Mouse (Mus musculus) CH12.LX (cell line): ENCODE results near the gene Slc22a17. TPM values are rescaled to one million over a fixed set of nuclear protein-coding genes. Genes with fewer than 3 reads are reported as not detected.
A peak's percentile ranks its signal among the peaks of the same experiment; 100 is the strongest.

Source experiments
- DNase-seq: peaks from one replicate; pipeline ENCODE4 v3.0.0-alpha.2; 2013; ENCODE audit errors: extremely low read depth
- H3K27ac ChIP-seq: 2 replicates; pipeline ENCODE4 v1.5.1; 2012; ENCODE audit warnings: low read depth, mild to moderate bottlenecking, control low read depth, moderate library complexity; ENCODE audit not compliant: insufficient read depth
- H3K27me3 ChIP-seq: replicated peaks from 2 replicates; pipeline ENCODE3; 2012; ENCODE audit warnings: inconsistent platforms
- H3K36me3 ChIP-seq, 2 experiments: replicated peaks in 1 of 2; 2 replicates each; pipeline versions ENCODE3 to v1.6.1; 2012; ENCODE audit warnings: inconsistent platforms in 1 of 2, low read length in 1 of 2, mild to moderate bottlenecking in 1 of 2, mixed read lengths in 1 of 2, moderate library complexity in 1 of 2; ENCODE audit not compliant: control insufficient read depth in 1 of 2, insufficient read depth in 1 of 2
- H3K4me1 ChIP-seq, 2 experiments: 2 replicates each; pipeline ENCODE4 v1.6.1; 2012; ENCODE audit warnings: inconsistent platforms in 1 of 2, moderate library complexity in 1 of 2; ENCODE audit not compliant: insufficient read depth in 2 of 2, control insufficient read depth in 1 of 2
- H3K4me2 ChIP-seq: 2 replicates; pipeline ENCODE4 v1.6.1; 2012; ENCODE audit warnings: low read depth, mild to moderate bottlenecking, control low read depth; ENCODE audit not compliant: poor library complexity, insufficient read depth, severe bottlenecking
- H3K4me3 ChIP-seq, 3 experiments: fragments of 150-350 bp in 1 of 3; sonication (generic) in 1 of 3; replicated peaks in 1 of 3; 2 replicates each; pipeline versions ENCODE3 to v1.5.1; 2011 to 2012; ENCODE audit warnings: low read depth in 2 of 3, low read length in 2 of 3, mild to moderate bottlenecking in 2 of 3, moderate library complexity in 2 of 3, control low read depth in 1 of 3, improper control_type of control experiment in 1 of 3, inconsistent platforms in 1 of 3, mixed read lengths in 1 of 3; ENCODE audit not compliant: poor library complexity in 1 of 3
- H3K79me2 ChIP-seq: replicated peaks from 2 replicates; pipeline ENCODE4 v1.6.1; 2012; ENCODE audit warnings: mild to moderate bottlenecking, moderate library complexity; ENCODE audit not compliant: control insufficient read depth, poor library complexity, insufficient read depth, severe bottlenecking; ENCODE audit errors: extremely low read depth
- H3K9ac ChIP-seq: 2 replicates; pipeline ENCODE4 v1.6.1; 2012; ENCODE audit warnings: low read depth, mild to moderate bottlenecking, control low read depth, moderate library complexity; ENCODE audit not compliant: insufficient read depth
- H3K9me3 ChIP-seq: replicated peaks from 2 replicates; pipeline ENCODE3; 2012; ENCODE audit warnings: low read length, inconsistent platforms, mixed read lengths
- CHD2 ChIP-seq: IDR thresholded peaks from 2 replicates; pipeline ENCODE4 v1.6.1; 2011; ENCODE audit warnings: low read length, improper control_type of control experiment
- ELF1 ChIP-seq: IDR thresholded peaks from 2 replicates; pipeline ENCODE4 v1.6.1; 2014; ENCODE audit warnings: low read depth, mild to moderate bottlenecking, inconsistent platforms, low read length, improper control_type of control experiment
- ETS1 ChIP-seq: conservative IDR thresholded peaks from 2 replicates; pipeline ENCODE4 v1.6.1; 2012; ENCODE audit warnings: low read depth, mild to moderate bottlenecking, inconsistent platforms, low read length, improper control_type of control experiment, moderate library complexity
- HCFC1 ChIP-seq: IDR thresholded peaks from 2 replicates; pipeline ENCODE4 v1.6.1; 2012; ENCODE audit warnings: low read depth, mild to moderate bottlenecking, inconsistent platforms, low read length, improper control_type of control experiment
- JUND ChIP-seq: conservative IDR thresholded peaks from 2 replicates; pipeline ENCODE4 v1.6.1; 2011; ENCODE audit warnings: low read depth, low read length, improper control_type of control experiment
- MAFK ChIP-seq: IDR thresholded peaks from 2 replicates; pipeline ENCODE4 v1.6.1; 2011; ENCODE audit warnings: low read length, improper control_type of control experiment; ENCODE audit not compliant: insufficient replicate concordance
- MAZ ChIP-seq: IDR thresholded peaks from 2 replicates; pipeline ENCODE4 v1.6.1; 2012; ENCODE audit warnings: low read depth, mild to moderate bottlenecking, inconsistent platforms, low read length, improper control_type of control experiment, moderate library complexity
- MEF2A ChIP-seq: IDR thresholded peaks from 2 replicates; pipeline ENCODE4 v1.6.1; 2014; ENCODE audit warnings: low read depth, mild to moderate bottlenecking, inconsistent platforms, low read length, improper control_type of control experiment, borderline replicate concordance
- MXI1 ChIP-seq: IDR thresholded peaks from 2 replicates; pipeline ENCODE4 v1.6.1; 2011; ENCODE audit warnings: mild to moderate bottlenecking, low read depth, low read length, improper control_type of control experiment
- PAX5 ChIP-seq: IDR thresholded peaks from 2 replicates; pipeline ENCODE4 v1.6.1; 2012; ENCODE audit warnings: low read length, inconsistent platforms, mixed read lengths
- RAD21 ChIP-seq: IDR thresholded peaks from 2 replicates; pipeline ENCODE4 v1.6.1; 2011; ENCODE audit warnings: low read depth, mild to moderate bottlenecking, low read length, improper control_type of control experiment, moderate library complexity
- SMC3 ChIP-seq: IDR thresholded peaks from 2 replicates; pipeline ENCODE4 v1.6.1; 2011; ENCODE audit warnings: low read depth, low read length, improper control_type of control experiment
- TBP ChIP-seq: conservative IDR thresholded peaks from 2 replicates; pipeline ENCODE4 v1.6.1; 2011; ENCODE audit warnings: low read depth, low read length, improper control_type of control experiment
- TCF12 ChIP-seq: IDR thresholded peaks from 2 replicates; pipeline ENCODE4 v1.6.1; 2014; ENCODE audit warnings: low read depth, mild to moderate bottlenecking, inconsistent platforms, low read length, improper control_type of control experiment
- USF1 ChIP-seq: IDR thresholded peaks from 2 replicates; pipeline ENCODE4 v1.6.1; 2014; ENCODE audit warnings: low read depth, mild to moderate bottlenecking, inconsistent platforms, low read length, improper control_type of control experiment
- USF2 ChIP-seq: conservative IDR thresholded peaks from 2 replicates; pipeline ENCODE4 v1.6.1; 2011; ENCODE audit warnings: low read depth, low read length, improper control_type of control experiment
- ZC3H11A ChIP-seq: IDR thresholded peaks from 2 replicates; pipeline ENCODE4 v1.6.1; 2012; ENCODE audit warnings: low read depth, mild to moderate bottlenecking, inconsistent platforms, low read length, improper control_type of control experiment
- ZMIZ1 ChIP-seq: IDR thresholded peaks from 2 replicates; pipeline ENCODE4 v1.6.1; 2012; ENCODE audit warnings: low read depth, mild to moderate bottlenecking, inconsistent platforms, low read length, improper control_type of control experiment
- ZNF384 ChIP-seq: IDR thresholded peaks from 2 replicates; pipeline ENCODE4 v1.6.1; 2012; ENCODE audit warnings: low read depth, low read length, improper control_type of control experiment, inconsistent platforms
- dilution Hi-C: fragments of 300-500 bp; cut with MboI; formaldehyde crosslinking; loops from 2 replicates; pipeline ENCODE4 v1.14.3; 2020; ENCODE audit warnings: low sequenced_read_pairs; ENCODE audit not compliant: extremely low pct_unique_long_range_greater_than_20kb, extremely low pct_ligation_motif_present
- in situ Hi-C: fragments of 300-500 bp; cut with MboI; formaldehyde crosslinking; loops from 3 replicates; pipeline ENCODE4 v1.14.3; 2019; ENCODE audit warnings: low sequenced_read_pairs, low pct_ligation_motif_present, low pct_unique_long_range_greater_than_20kb, mixed read lengths
- polyA plus RNA-seq: library from polyadenylated mRNA; unstranded; fragments of >175 nt; gene quantifications from 2 replicates; pipeline ENCODE4 v1.2.1, GENCODE M21; 2012; ENCODE audit warnings: low read depth; ENCODE audit not compliant: insufficient read length
- total RNA-seq, 2 experiments: library from RNA; depleted of rRNA; stranded (reverse); fragments of 300-350 nt in 1 of 2; fragments of >200 nt in 1 of 2; gene quantifications; 2 replicates each; pipeline ENCODE4 v1.2.3; 2012 to 2014

Slc22a17 gene
- total and polyA plus RNA-seq, 3 experiments = 0.04 to 1.1 (median 0.34) TPM

DNA sequence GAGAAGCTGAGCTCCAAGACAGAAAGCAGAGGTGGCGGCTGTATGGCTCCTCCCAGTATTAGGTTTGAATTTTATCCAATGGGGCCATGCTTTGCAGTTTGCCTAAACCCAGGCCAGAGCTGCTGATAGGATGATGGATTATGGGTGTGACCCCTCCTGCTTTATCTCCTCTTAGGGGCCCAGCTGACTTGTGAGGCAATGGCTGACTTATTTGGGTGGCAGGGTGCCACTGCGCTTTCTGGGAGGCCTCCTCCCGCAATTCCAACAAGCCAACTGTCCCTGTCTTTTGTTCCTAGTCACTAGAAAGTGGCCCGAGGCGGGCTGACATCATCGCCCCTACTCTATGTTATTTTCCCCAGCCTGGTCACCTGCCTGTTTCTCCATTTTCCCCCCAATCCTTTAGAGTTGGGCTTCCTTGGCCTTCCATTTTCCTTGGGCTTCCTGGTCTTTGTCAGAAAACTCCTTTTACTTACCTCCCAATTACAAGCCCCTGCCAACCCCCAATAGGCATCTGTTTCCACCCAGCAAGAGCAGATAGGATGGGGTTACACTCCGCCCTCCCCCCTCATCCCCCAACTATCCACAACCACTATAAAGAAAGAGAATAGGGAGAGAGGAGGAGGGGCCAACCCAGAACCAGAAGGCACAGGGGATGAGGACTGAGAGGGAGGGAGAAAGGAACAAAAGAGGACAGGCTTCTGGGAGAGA lies 11.9 kb upstream of the Slc22a17 start:
- DNase-seq = no peak
- peaks cover 94% of the 10 kb centered on the region for H3K27me3 ChIP-seq
- no peak overlapping the region for H3K27ac ChIP-seq
- H3K36me3 ChIP-seq = no peaks in the 10 kb centered on the region
- no peaks in the 10 kb centered on the region for H3K79me2 ChIP-seq
- in situ Hi-C loops = no loop called here
- H3K4me1 ChIP-seq = peaks cover 0 to 5% of the 10 kb centered on the region in 2 experiments; a peak in 1 of 4 replicates
- TF ChIP-seq ZMIZ1 (no peak), PAX5 (no peak), MAFK (no peak)
- TF ChIP-seq, all 38 proteins: peak for 0
- no peak overlapping the region for H3K4me3 ChIP-seq
- no peak overlapping the region for H3K9ac ChIP-seq
- peak overlapping the region; percentile 39; the same call in 1 of the 2 replicates for H3K4me2 ChIP-seq
- H3K9me3 ChIP-seq = peaks cover 4% of the 10 kb centered on the region
- dilution Hi-C loops = no loop called here

DNA sequence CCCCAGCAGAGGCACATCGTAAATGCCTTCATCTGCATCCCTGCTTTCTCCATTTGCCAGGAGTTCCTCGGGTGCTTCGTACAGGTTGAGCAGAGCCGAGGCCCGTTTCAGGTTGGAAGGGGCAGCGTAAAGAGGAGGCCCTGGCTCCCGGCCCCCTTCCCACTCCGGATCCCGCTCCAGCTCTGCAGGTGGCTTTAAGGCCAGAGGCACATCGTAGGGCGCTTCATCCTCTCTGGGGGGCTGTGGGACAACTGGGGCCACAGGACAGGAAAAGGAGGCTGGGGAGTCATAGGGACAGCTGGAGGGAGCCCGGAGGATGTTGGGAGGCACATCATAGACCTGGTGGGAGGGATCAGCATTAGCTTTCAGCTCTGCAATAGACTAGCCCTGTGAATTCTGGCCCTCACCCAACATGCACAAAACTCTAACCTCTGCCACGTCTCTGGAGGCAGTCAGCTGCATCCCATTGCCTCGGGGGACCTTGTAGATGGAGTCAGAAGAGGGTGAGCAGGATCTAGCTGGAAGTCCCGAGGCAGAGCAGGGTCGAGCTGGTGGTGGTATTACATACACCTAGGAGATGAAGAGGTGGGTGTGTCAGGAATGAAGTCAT lies 7.2 kb upstream of the Slc22a17 start:
- no peaks in the 10 kb centered on the region for H3K36me3 ChIP-seq
- H3K27me3 ChIP-seq = peaks cover 91% of the 10 kb centered on the region
- no peaks in the 10 kb centered on the region for H3K79me2 ChIP-seq
- in situ Hi-C loops (no loop called here), dilution Hi-C loops (no loop called here)
- H3K4me2 ChIP-seq = no peak overlapping the region
- no peak overlapping the region for H3K4me3 ChIP-seq
- no peak overlapping the region for H3K27ac ChIP-seq
- H3K9me3 ChIP-seq = no peaks in the 10 kb centered on the region
- TF ChIP-seq CHD2 = no peak
- no peak for TF ChIP-seq TBP
- H3K9ac ChIP-seq = no peak overlapping the region
- DNase-seq = no peak
- peaks cover 0 to 5% of the 10 kb centered on the region in 2 experiments; a peak in 1 of 4 replicates for H3K4me1 ChIP-seq

DNA sequence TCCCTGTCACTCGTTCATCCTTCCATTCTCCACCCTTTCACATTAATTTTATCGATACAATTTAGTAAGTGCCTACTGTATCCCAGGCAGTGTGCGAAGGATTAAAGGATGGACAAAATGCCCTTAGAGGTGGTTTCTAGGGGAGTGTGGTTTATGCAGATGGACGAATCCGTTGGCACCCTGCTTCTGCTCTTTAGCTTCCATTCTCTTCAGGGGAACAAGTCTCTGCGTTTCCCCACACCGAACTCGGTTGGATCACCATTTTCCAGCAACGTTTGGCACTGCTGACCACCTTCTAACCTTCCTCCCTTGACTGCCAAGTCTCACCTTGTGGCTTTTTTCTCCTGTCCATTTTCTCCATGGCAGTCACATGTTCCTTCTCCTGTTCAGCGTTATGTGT lies 411 bp upstream of the Slc22a17 start:
- Histone ChIP-seq H3K79me2 (no peaks in the 10 kb centered on the region), H3K27me3 (peaks cover 83% of the 10 kb centered on the region), H3K4me1 (peaks cover 0 to 4% of the 10 kb centered on the region in 2 experiments; a peak in 2 of 4 replicates), H3K9me3 (no peaks in the 10 kb centered on the region), H3K4me3 (no peak overlapping the region), H3K4me2 (no peak overlapping the region), H3K9ac (no peak overlapping the region), H3K36me3 (no peaks in the 10 kb centered on the region), H3K27ac (no peak overlapping the region)
- in situ Hi-C loops = no loop called here
- TF ChIP-seq MAZ (no peak), ETS1 (no peak), TCF12 (no peak), ZC3H11A (no peak), USF2 (no peak), JUND (no peak), MAFK (no peak), USF1 (no peak), CHD2 (no peak), MEF2A (no peak), TBP (no peak), ZNF384 (no peak), HCFC1 (no peak), PAX5 (no peak), ELF1 (no peak), RAD21 (no peak), ZMIZ1 (no peak), SMC3 (no peak), MXI1 (no peak)
- dilution Hi-C loops = no loop called here
- DNase-seq = no peak
